Mouse (Mus musculus): ENCODE data around the gene Ino80b.

DNA sequence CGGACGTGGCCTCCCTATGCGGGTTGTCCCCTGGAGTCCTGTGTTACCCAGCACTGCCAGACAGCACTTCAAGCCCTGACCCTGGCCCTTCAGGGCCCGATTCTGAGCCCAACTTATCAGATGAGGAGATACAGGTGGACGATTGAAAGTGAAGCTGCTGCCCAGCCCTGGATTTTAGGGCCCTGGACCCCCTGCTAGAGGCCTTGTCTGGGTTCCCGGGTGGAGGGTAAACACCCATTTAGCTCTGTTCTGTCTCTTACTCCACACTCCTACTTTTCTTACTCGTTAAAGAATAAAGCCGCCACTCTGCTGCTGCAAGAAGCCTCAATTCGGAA lies 37.3 kb downstream of the Ino80b start:
- TF ChIP-seq CTCF (IDR thresholded peaks at IDR 0.05; ENCODE audit: low read depth, low read length) (no peak), POLR2A (IDR thresholded peaks at IDR 0.05; ENCODE audit: borderline replicate concordance, low read depth, low read length) (no peak)

Measured in bone marrow macrophage, adult 2 months (primary cell).